Mouse (Mus musculus): Measurements from ENCODE around the gene Rcc1.
"Not testable (repeated sequence)": the region's sequence is repeated elsewhere in the genome, so short reads cannot be mapped to it uniquely, and the experiment has no call there.

The Rcc1 gene

DNA sequence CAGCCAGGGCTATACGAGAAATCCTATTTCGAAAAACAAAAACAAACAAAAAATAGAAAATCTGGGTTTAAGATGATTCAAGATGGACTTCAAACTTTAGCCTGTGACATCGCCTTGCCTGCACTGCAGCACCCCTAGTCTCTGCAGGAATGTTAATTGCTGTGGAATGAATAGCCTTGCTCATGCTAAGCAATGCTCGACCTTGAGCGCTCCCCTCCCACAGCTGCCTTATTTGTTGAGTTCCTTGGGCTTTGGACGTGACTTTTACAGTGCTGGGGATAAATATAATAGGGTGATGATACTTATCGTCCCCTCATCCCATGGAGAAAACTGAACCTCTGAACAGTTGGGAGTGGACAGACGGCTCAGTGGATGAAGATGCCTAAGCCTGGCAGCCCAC is 37.7 kb downstream of the Rcc1 start:
- no peak for DNase-seq (ENCODE audit: low read depth, low spot score)

GRCm38 (mm10) chr4:132312627-132313026 is 40.8 kb downstream of the Rcc1 start:
- DNase-seq (ENCODE audit: low read depth, low spot score), result no peak

DNA sequence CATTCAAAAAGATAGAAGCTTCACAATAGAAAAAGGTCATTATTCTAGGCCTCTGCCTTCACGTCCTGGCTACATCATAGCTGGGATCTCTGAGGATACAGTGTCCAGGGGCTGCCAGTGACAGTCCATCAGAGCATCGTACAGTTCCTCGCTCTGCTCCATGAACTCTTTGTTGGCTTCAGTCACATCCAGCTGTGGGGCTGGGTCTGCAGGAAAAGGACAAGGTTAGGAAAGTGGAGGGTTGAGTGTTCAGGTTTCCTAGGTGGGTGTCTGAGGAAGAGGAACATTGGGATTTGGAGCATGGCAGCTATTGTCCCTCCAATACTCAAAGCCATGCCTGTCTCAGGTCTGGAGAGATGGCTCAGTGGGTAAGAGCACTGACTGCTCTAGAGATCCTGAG is 41.6 kb downstream of the Rcc1 start:
- DNase-seq (ENCODE audit: low read depth, low spot score), result no peak

DNA sequence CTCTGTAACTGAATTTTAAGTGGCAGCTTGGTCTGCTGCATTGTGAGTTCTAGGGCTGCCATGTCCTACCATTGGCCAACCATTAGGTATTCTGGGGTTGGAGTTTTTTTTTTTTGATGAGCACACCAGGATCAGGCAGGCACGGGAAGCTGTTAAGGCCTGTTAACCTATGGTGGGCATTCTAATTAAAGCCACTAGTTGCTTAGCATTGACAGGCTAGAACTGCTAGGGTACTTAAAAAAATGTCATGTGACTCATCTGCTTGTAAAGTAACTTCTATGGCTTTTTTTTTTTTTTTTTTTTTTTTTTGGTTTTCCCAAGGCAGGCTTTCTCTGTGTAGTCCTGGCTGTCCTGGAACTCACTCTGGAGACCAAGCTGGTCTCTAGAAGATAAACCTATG is 42.2 kb downstream of the Rcc1 start:
- no peak for DNase-seq (ENCODE audit: low read depth, low spot score)

GRCm38 (mm10) chr4:132309849-132310472 is 43.4 kb downstream of the Rcc1 start:
- DNase-seq (ENCODE audit: low read depth, low spot score), result peak; percentile 84

DNA sequence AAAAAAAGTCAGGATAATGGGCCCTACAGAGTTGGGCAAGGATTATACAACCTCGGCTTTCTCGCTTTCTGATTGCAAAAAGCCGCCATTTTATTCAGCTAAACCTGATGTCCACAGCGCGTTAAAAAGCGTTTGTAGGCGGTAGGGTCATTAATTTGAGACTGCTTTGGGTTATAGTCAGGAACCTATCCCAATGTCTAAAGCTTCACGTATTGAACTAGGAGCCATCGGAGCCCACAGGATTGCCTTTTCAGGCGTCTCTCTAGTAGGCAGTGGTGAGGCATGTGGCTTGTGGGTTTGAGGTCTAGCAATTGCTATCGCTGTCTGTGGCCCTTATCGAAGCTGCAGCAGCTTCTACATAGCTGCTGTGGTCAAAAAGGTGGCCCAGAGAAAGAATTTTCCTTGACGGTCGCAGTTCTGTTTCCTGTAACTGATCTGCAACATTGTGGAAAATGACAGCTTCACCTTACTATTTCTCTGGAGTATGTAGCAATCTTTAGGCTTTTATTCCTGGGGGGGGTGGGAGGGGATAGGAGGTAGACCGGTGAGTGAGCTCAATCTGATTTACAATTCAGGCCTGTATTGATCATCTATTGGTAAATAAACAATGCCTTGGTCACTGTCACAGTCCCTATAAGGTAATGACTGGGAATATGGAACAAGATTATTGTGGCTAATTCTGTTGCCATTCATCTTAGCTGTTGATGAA is 44.1 kb downstream of the Rcc1 start:
- peak; percentile 80 for DNase-seq (ENCODE audit: low read depth, low spot score)

DNA sequence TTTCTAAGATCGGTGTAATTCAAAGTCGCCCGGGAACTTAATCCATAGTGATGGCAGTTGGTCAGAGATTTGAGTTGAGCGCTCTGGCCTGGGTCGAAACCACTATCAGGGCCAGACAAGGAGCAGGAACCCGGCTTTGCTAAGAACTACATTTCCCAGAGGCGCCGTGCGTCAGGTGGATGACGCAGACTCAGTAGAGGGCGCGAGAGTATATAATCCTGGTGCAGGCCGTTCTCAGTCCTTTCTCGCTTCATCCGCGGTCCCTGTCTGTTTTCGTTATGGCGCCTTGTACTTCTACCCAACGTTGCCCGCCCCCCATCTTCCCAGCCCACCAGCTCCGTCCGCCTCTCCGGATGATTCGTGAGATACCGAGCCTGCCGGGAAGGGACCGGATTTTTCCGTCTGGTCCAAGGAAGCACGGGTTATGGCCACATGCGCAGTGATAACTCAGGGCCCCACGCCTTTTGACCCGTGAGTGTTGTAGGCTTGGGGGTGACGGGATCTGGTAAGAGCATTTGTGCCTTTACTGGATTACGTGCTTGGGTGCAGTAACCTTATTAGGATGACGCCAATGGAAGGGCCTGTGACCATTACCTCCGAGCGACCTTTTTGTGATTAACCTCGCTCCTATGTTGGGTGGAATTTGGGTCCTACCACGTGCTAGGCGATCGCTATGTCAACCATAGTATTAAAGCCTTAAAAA is 44.8 kb downstream of the Rcc1 start:
- peak; percentile 93 for DNase-seq (ENCODE audit: low read depth, low spot score)

DNA sequence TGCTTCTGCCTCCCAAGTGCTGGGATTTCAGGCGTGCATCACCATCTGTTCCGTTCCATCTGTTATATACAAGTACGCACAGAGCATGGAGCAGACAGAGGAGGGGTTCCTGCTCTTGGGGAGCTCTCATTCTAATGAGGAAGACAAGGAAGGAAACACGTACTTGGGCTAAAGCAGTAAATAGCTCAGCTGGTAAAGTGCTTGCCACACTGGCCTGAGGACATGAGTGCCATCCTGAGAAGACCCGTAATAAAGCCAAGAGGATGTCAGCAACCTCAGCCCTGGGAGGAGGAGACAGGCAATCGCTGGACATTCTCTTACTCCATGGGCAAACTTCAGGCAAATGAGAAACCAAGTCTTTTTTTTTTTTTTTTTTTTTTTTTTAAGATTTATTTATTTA is 47.4 kb downstream of the Rcc1 start:
- DNase-seq (ENCODE audit: low read depth, low spot score), result no peak

- DNase-seq (ENCODE audit: low read depth, low spot score), result peak; percentile 36
Observed at GRCm38 (mm10) chr4:132305276-132305675, 48.1 kb downstream of the Rcc1 start.

DNA sequence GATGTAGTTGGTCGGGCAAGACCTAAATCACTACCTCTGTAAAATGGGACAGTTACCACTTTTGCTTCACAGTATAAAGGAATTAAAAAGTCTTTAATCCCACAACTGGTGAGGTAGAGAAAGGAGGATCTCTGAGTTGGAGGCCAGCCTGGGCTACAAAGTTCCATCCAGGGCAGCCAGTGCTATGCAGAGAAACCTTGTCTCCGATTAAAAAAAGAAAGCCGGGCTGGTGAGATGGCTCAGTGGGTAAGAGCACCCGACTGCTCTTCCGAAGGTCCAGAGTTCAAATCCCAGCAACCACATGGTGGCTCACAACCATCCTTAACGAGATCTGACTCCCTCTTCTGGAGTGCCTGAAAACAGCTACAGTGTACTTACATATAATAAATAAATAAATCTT is 49.9 kb downstream of the Rcc1 start:
- not testable (repeated sequence) for DNase-seq (ENCODE audit: low read depth, low spot score)

- peak; percentile 76 for DNase-seq (ENCODE audit: low read depth, low spot score)
Observed at GRCm38 (mm10) chr4:132302939-132303479, 50.4 kb downstream of the Rcc1 start, which contains the start of gene Rab42. TSS of gene Rab42 (minus strand) at chr4:132303385.

DNA sequence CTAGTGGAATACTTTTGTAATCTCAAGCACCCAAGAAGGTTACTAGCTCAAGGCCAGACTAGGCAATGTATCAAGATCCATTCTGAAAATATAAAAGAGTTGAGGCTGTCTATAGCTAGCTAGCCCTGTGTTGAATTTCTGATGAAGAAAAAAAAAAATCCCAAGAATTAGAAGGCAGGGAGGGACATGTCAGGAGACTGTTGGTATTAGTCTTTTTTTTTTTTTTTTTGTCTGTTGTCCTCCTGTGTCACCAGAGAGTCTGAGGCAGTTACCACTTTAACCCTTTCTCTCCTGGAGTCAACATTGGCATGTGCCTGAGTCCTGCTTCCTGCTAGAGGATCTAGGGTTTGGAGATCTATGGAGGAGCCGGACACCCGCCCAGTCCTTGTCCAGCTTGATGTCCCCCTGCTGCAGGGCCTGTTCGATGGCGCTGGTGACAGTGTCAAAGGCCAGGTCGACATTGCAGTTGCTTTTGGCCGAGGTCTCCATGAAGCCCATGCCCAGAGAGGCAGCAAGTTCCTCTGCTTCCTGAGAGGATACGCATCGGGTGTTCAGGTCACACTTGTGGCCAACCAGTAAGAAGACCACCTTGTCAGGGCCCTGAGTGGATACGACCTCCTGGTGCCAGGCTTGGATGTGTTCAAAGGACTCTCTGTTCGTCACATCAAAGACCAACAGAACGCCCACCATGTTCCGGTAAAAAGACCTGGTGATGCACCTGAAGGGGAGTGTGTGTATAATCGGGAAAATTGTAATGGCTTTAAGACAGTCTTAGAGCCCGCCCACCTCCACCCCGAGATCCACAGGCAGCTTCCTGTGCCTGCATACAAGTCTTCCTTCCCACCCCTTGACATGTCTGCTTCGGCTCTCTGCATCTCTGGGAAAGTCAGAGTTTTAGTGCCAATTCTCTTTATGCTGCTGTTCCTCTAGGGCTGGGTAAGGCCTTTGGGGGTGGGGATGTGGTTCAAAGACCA is 51.2 kb downstream of the Rcc1 start:
- peak; percentile 48 for DNase-seq (ENCODE audit: low read depth, low spot score)

- no peak for DNase-seq (ENCODE audit: low read depth, low spot score)
Observed at GRCm38 (mm10) chr4:132301486-132301885, 51.9 kb downstream of the Rcc1 start.

- DNase-seq (ENCODE audit: low read depth, low spot score), result no peak
Observed at GRCm38 (mm10) chr4:132299849-132300248, 53.6 kb downstream of the Rcc1 start.

DNA sequence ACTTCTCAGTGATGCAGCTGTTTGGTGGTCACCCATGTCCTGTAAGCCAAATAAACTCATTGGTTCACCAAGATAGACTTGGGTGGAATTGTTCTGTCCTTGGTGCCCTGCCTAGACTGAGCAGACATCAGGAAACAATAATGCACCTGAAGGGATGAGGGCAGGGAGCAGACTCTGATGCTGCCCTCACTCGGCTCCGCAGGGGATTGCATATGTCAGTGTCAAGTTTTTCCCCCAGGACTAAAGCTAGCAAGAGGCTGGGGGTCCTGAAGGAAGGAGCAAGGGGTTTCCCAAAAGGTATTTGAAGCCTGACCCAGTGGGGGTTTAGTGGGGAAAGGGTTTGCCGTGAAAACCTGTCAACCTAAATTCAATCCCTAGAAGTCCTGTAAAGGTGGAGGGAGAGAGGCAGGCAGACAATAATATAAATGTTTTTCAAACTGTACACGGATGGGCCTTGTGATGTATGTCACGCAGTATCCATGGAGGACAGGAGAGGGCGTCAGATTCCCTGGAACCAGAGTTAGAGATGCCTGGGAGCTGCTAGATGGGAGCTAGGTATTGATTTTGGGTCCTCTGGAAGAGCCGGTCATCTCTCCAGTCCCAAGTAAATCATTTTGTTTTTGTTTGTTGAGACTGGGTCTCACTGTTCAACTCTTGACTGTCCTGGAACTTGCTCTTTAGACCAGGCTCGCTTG is 57.6 kb downstream of the Rcc1 start:
- DNase-seq (ENCODE audit: low read depth, low spot score), result no peak

GRCm38 (mm10) chr4:132293682-132294240 is 59.6 kb downstream of the Rcc1 start:
- DNase-seq (ENCODE audit: low read depth, low spot score), result no peak

- no peak for DNase-seq (ENCODE audit: low read depth, low spot score)
Observed at GRCm38 (mm10) chr4:132292988-132293387, 60.4 kb downstream of the Rcc1 start.

GRCm38 (mm10) chr4:132291624-132292335 is 61.6 kb downstream of the Rcc1 start:
- no peak for DNase-seq (ENCODE audit: low read depth, low spot score)

GRCm38 (mm10) chr4:132291056-132291455 is 62.3 kb downstream of the Rcc1 start:
- DNase-seq (ENCODE audit: low read depth, low spot score), result no peak

GRCm38 (mm10) chr4:132288840-132289239 is 64.6 kb downstream of the Rcc1 start:
- DNase-seq (ENCODE audit: low read depth, low spot score), result not testable (repeated sequence)
